Mouse (Mus musculus): ENCODE data around the gene 4930519P11Rik. TPM values are rescaled to one million over a fixed set of nuclear protein-coding genes. Genes with fewer than 3 reads are reported as not detected.

Gene 4930519P11Rik
- polyA plus RNA-seq, 1 experiment from 2014 or later = not detected

GRCm38 (mm10) chr2:154600586-154600985 lies 12.7 kb downstream of the 4930519P11Rik start:
- H3K9ac ChIP-seq (ENCODE audit: low read depth, low read length) = no peak overlapping the region
- H3K4me1 ChIP-seq (replicated peaks; ENCODE audit: control insufficient read depth, insufficient read depth, low read length) = peaks cover 6% of the 10 kb centered on the region
- H3K27me3 ChIP-seq (replicated peaks; ENCODE audit: control insufficient read depth, insufficient read depth, low read length) = no peaks in the 10 kb centered on the region
- WGBS = 68% methylated on average over 6 of the region's 6 CpGs
- H3K36me3 ChIP-seq (ENCODE audit: control insufficient read depth, insufficient read depth, low read length) = no peaks in the 10 kb centered on the region
- ATAC-seq (replicated peaks; ENCODE audit: low FRiP score) = no peak
- DNase-seq (ENCODE audit: low spot score) = no peak
- H3K4me3 ChIP-seq (ENCODE audit: low read depth, low read length) = no peak overlapping the region
- no peak overlapping the region for H3K27ac ChIP-seq (ENCODE audit: low read depth, low read length)
- no peak overlapping the region for H3K4me2 ChIP-seq
- H3K9me3 ChIP-seq (ENCODE audit: control insufficient read depth, low read length) = no peaks in the 10 kb centered on the region

GRCm38 (mm10) chr2:154597399-154597798 lies 15.8 kb downstream of the 4930519P11Rik start:
- H3K4me1 ChIP-seq (replicated peaks; ENCODE audit: control insufficient read depth, insufficient read depth, low read length) = no peaks in the 10 kb centered on the region; the same call in 1 of the 2 replicates
- no peak overlapping the region for H3K4me3 ChIP-seq (ENCODE audit: low read depth, low read length)
- no peak overlapping the region for H3K9ac ChIP-seq (ENCODE audit: low read depth, low read length)
- H3K27me3 ChIP-seq (replicated peaks; ENCODE audit: control insufficient read depth, insufficient read depth, low read length) = no peaks in the 10 kb centered on the region
- ATAC-seq (replicated peaks; ENCODE audit: low FRiP score) (no peak), DNase-seq (ENCODE audit: low spot score) (no peak)
- no peak overlapping the region for H3K4me2 ChIP-seq
- WGBS = 87% methylated on average over 3 of the region's 3 CpGs
- H3K27ac ChIP-seq (ENCODE audit: low read depth, low read length) = no peak overlapping the region
- H3K9me3 ChIP-seq (ENCODE audit: control insufficient read depth, low read length) = no peaks in the 10 kb centered on the region
- 0 out of 2 replicates have a peak, but pooled peaks cover 2% of the 10 kb centered on the region for H3K36me3 ChIP-seq (ENCODE audit: control insufficient read depth, insufficient read depth, low read length)

GRCm38 (mm10) chr2:154595775-154596174 lies 17.5 kb downstream of the 4930519P11Rik start:
- no peak overlapping the region for H3K4me3 ChIP-seq (ENCODE audit: low read depth, low read length)
- no peaks in the 10 kb centered on the region for H3K9me3 ChIP-seq (ENCODE audit: control insufficient read depth, low read length)
- H3K36me3 ChIP-seq (ENCODE audit: control insufficient read depth, insufficient read depth, low read length) = 0 out of 2 replicates have a peak, but pooled peaks cover 2% of the 10 kb centered on the region
- H3K27ac ChIP-seq (ENCODE audit: low read depth, low read length) = no peak overlapping the region
- no peak overlapping the region for H3K4me2 ChIP-seq
- no peak overlapping the region for H3K9ac ChIP-seq (ENCODE audit: low read depth, low read length)
- DNase-seq (ENCODE audit: low spot score) (no peak), ATAC-seq (replicated peaks; ENCODE audit: low FRiP score) (no peak)
- H3K27me3 ChIP-seq (replicated peaks; ENCODE audit: control insufficient read depth, insufficient read depth, low read length) = no peaks in the 10 kb centered on the region
- 77% methylated on average over 5 of the region's 5 CpGs for WGBS
- no peaks in the 10 kb centered on the region; the same call in 1 of the 2 replicates for H3K4me1 ChIP-seq (replicated peaks; ENCODE audit: control insufficient read depth, insufficient read depth, low read length)

- DNase-seq (ENCODE audit: low spot score) (no peak), ATAC-seq (replicated peaks; ENCODE audit: low FRiP score) (peak; percentile 37; the same call in 1 of the 2 replicates)
- no peaks in the 10 kb centered on the region for H3K27me3 ChIP-seq (replicated peaks; ENCODE audit: control insufficient read depth, insufficient read depth, low read length)
- H3K27ac ChIP-seq (ENCODE audit: low read depth, low read length) = no peak overlapping the region
- H3K4me3 ChIP-seq (ENCODE audit: low read depth, low read length) = no peak overlapping the region
- H3K36me3 ChIP-seq (ENCODE audit: control insufficient read depth, insufficient read depth, low read length) = 0 out of 2 replicates have a peak, but pooled peaks cover 2% of the 10 kb centered on the region
- 58% methylated on average over 3 of the region's 3 CpGs for WGBS
- no peak overlapping the region for H3K4me2 ChIP-seq
- H3K9me3 ChIP-seq (ENCODE audit: control insufficient read depth, low read length) = no peaks in the 10 kb centered on the region
- H3K9ac ChIP-seq (ENCODE audit: low read depth, low read length) = no peak overlapping the region
- no peaks in the 10 kb centered on the region for H3K4me1 ChIP-seq (replicated peaks; ENCODE audit: control insufficient read depth, insufficient read depth, low read length)
Observed at GRCm38 (mm10) chr2:154593025-154593424, 20.2 kb downstream of the 4930519P11Rik start.

- DNase-seq (ENCODE audit: low spot score) (no peak), ATAC-seq (replicated peaks; ENCODE audit: low FRiP score) (no peak)
- 82% methylated on average over 3 of the region's 3 CpGs for WGBS
- Histone ChIP-seq H3K27me3 (replicated peaks; ENCODE audit: control insufficient read depth, insufficient read depth, low read length) (no peaks in the 10 kb centered on the region), H3K4me1 (replicated peaks; ENCODE audit: control insufficient read depth, insufficient read depth, low read length) (no peaks in the 10 kb centered on the region), H3K4me2 (no peak overlapping the region), H3K9me3 (ENCODE audit: control insufficient read depth, low read length) (no peaks in the 10 kb centered on the region), H3K27ac (ENCODE audit: low read depth, low read length) (no peak overlapping the region), H3K9ac (ENCODE audit: low read depth, low read length) (no peak overlapping the region), H3K4me3 (ENCODE audit: low read depth, low read length) (no peak overlapping the region), H3K36me3 (ENCODE audit: control insufficient read depth, insufficient read depth, low read length) (0 out of 2 replicates have a peak, but pooled peaks cover 2% of the 10 kb centered on the region)
Observed at GRCm38 (mm10) chr2:154591239-154591638, 22.0 kb downstream of the 4930519P11Rik start.

- no peak for DNase-seq (ENCODE audit: low spot score)
- Histone ChIP-seq H3K4me3 (ENCODE audit: low read depth, low read length) (no peak overlapping the region), H3K27me3 (replicated peaks; ENCODE audit: control insufficient read depth, insufficient read depth, low read length) (no peaks in the 10 kb centered on the region), H3K9me3 (ENCODE audit: control insufficient read depth, low read length) (no peaks in the 10 kb centered on the region), H3K4me1 (replicated peaks; ENCODE audit: control insufficient read depth, insufficient read depth, low read length) (peaks cover 8% of the 10 kb centered on the region), H3K9ac (ENCODE audit: low read depth, low read length) (no peak overlapping the region), H3K36me3 (ENCODE audit: control insufficient read depth, insufficient read depth, low read length) (0 out of 2 replicates have a peak, but pooled peaks cover 2% of the 10 kb centered on the region), H3K27ac (ENCODE audit: low read depth, low read length) (no peak overlapping the region), H3K4me2 (no peak overlapping the region)
- ATAC-seq (replicated peaks; ENCODE audit: low FRiP score) = no peak
- 90% methylated on average over 4 of the region's 4 CpGs for WGBS
Observed at GRCm38 (mm10) chr2:154589051-154589450, 24.2 kb downstream of the 4930519P11Rik start.

GRCm38 (mm10) chr2:154586405-154586804 lies 26.8 kb downstream of the 4930519P11Rik start:
- WGBS = 71% methylated on average over 5 of the region's 5 CpGs
- H3K27me3 ChIP-seq (replicated peaks; ENCODE audit: control insufficient read depth, insufficient read depth, low read length) = no peaks in the 10 kb centered on the region
- H3K4me3 ChIP-seq (ENCODE audit: low read depth, low read length) = no peak overlapping the region
- H3K9me3 ChIP-seq (ENCODE audit: control insufficient read depth, low read length) = no peaks in the 10 kb centered on the region
- H3K4me2 ChIP-seq = no peak overlapping the region
- no peak overlapping the region for H3K9ac ChIP-seq (ENCODE audit: low read depth, low read length)
- no peak for DNase-seq (ENCODE audit: low spot score)
- peaks cover 19% of the 10 kb centered on the region for H3K4me1 ChIP-seq (replicated peaks; ENCODE audit: control insufficient read depth, insufficient read depth, low read length)
- no peaks in the 10 kb centered on the region for H3K36me3 ChIP-seq (ENCODE audit: control insufficient read depth, insufficient read depth, low read length)
- no peak overlapping the region for H3K27ac ChIP-seq (ENCODE audit: low read depth, low read length)
- ATAC-seq (replicated peaks; ENCODE audit: low FRiP score) = no peak; the same call in 1 of the 2 replicates

GRCm38 (mm10) chr2:154584931-154585601 lies 28.2 kb downstream of the 4930519P11Rik start:
- 72% methylated on average over 17 of the region's 17 CpGs for WGBS
- H3K4me2 ChIP-seq = no peak overlapping the region
- H3K4me3 ChIP-seq (ENCODE audit: low read depth, low read length) = no peak overlapping the region
- no peaks in the 10 kb centered on the region for H3K27me3 ChIP-seq (replicated peaks; ENCODE audit: control insufficient read depth, insufficient read depth, low read length)
- no peaks in the 10 kb centered on the region for H3K9me3 ChIP-seq (ENCODE audit: control insufficient read depth, low read length)
- ATAC-seq (replicated peaks; ENCODE audit: low FRiP score) = no peak
- H3K27ac ChIP-seq (ENCODE audit: low read depth, low read length) = no peak overlapping the region
- no peak for DNase-seq (ENCODE audit: low spot score)
- no peaks in the 10 kb centered on the region for H3K36me3 ChIP-seq (ENCODE audit: control insufficient read depth, insufficient read depth, low read length)
- no peak overlapping the region for H3K9ac ChIP-seq (ENCODE audit: low read depth, low read length)
- H3K4me1 ChIP-seq (replicated peaks; ENCODE audit: control insufficient read depth, insufficient read depth, low read length) = peaks cover 19% of the 10 kb centered on the region

Data from liver, embryonic 11.5 days (tissue).